Mouse (Mus musculus) ES-E14 (cell line): Measurements from ENCODE around the gene Platr17. TPM values are rescaled to one million over a fixed set of nuclear protein-coding genes. Genes with fewer than 3 reads are reported as not detected.

ENCODE experiments used
- DNase-seq: peaks from one replicate; pipeline ENCODE4 v3.0.0-alpha.2; 2013; ENCODE audit warnings: low read depth, low spot score
- H3K27ac ChIP-seq: 2 replicates; pipeline ENCODE4 v1.5.1; 2012; ENCODE audit warnings: low read depth, mild to moderate bottlenecking, low read length, moderate library complexity, mixed read lengths; ENCODE audit not compliant: poor library complexity, insufficient read depth, severe bottlenecking
- H3K36me3 ChIP-seq: 2 replicates; pipeline ENCODE4 v1.6.1; 2012; ENCODE audit warnings: mild to moderate bottlenecking, low read length, moderate library complexity, mixed read lengths; ENCODE audit not compliant: control insufficient read depth, poor library complexity, insufficient read depth, severe bottlenecking
- H3K4me1 ChIP-seq, 2 experiments: fragments of 150-350 bp in 1 of 2; sonication (generic) in 1 of 2; 2 replicates each; pipeline ENCODE4 v1.6.1; 2012; ENCODE audit warnings: low read length in 2 of 2, mild to moderate bottlenecking in 1 of 2, mixed read lengths in 1 of 2; ENCODE audit not compliant: control insufficient read depth in 2 of 2, insufficient read depth in 2 of 2, poor library complexity in 1 of 2
- H3K4me3 ChIP-seq, 2 experiments: fragments of 150-350 bp in 1 of 2; sonication (generic) in 1 of 2; 2 replicates each; pipeline ENCODE4 v1.5.1; 2012; ENCODE audit warnings: low read length in 2 of 2, low read depth in 1 of 2, mild to moderate bottlenecking in 1 of 2, mixed read lengths in 1 of 2; ENCODE audit not compliant: insufficient read depth in 1 of 2, poor library complexity in 1 of 2, severe bottlenecking in 1 of 2
- H3K9ac ChIP-seq: 2 replicates; pipeline ENCODE4 v1.6.1; 2012; ENCODE audit warnings: low read depth, mild to moderate bottlenecking, low read length, mixed read lengths; ENCODE audit not compliant: poor library complexity, insufficient read depth, severe bottlenecking
- H3K9me3 ChIP-seq: fragments of 150-350 bp; sonication (generic); 2 replicates; pipeline ENCODE4 v1.6.1; 2012; ENCODE audit warnings: low read depth, mild to moderate bottlenecking, low read length; ENCODE audit not compliant: control insufficient read depth, insufficient read depth
- CHD2 ChIP-seq: IDR thresholded peaks from 2 replicates; pipeline ENCODE4 v1.6.1; 2014; ENCODE audit warnings: mild to moderate bottlenecking, low read depth, low read length, inconsistent platforms
- HCFC1 ChIP-seq: IDR thresholded peaks from 2 replicates; pipeline ENCODE4 v1.6.1; 2012; ENCODE audit warnings: low read length, inconsistent platforms, borderline replicate concordance; ENCODE audit not compliant: insufficient read depth
- MAFK ChIP-seq: IDR thresholded peaks from 2 replicates; pipeline ENCODE4 v1.6.1; 2014; ENCODE audit warnings: mild to moderate bottlenecking, low read depth, low read length, inconsistent platforms; ENCODE audit not compliant: insufficient read depth
- ZC3H11A ChIP-seq: IDR thresholded peaks from 2 replicates; pipeline ENCODE4 v1.6.1; 2012; ENCODE audit warnings: low read depth, mild to moderate bottlenecking, inconsistent platforms, low read length, borderline replicate concordance
- ZNF384 ChIP-seq: IDR thresholded peaks from 2 replicates; pipeline ENCODE4 v1.6.1; 2012; ENCODE audit warnings: low read depth, low read length, inconsistent platforms
- in situ Hi-C, 2 experiments: fragments of 600-800 bp; cut with MboI; formaldehyde crosslinking; loops; one replicate each; pipeline ENCODE4 v1.15.1; 2025; ENCODE audit warnings: low sequenced_read_pairs in 2 of 2, inconsistent platforms in 1 of 2; ENCODE audit not compliant: unreplicated experiment in 2 of 2
- total RNA-seq: library from RNA; depleted of rRNA; stranded (reverse); fragments of 300-350 nt; gene quantifications from 2 replicates; pipeline ENCODE4 v1.2.3, GENCODE M21; 2012

Gene Platr17
- total RNA-seq, 1 experiment: 46.0 TPM

- no peak for DNase-seq
- Histone ChIP-seq H3K4me1 (peaks cover 5 to 16% of the 10 kb centered on the region in 2 experiments; a peak in 1 of 4 replicates), H3K36me3 (peaks cover 47% of the 10 kb centered on the region), H3K9me3 (no peaks in the 10 kb centered on the region), H3K27ac (no peak overlapping the region), H3K4me3 (no peak overlapping the region), H3K9ac (no peak overlapping the region)
- TF ChIP-seq HCFC1 (no peak), ZC3H11A (no peak), MAFK (no peak), ZNF384 (no peak), CHD2 (no peak)
- in situ Hi-C loops: no loop called here
Observed at GRCm38 (mm10) chr17:33913264-33913663, 8.3 kb downstream of the Platr17 start.

DNA sequence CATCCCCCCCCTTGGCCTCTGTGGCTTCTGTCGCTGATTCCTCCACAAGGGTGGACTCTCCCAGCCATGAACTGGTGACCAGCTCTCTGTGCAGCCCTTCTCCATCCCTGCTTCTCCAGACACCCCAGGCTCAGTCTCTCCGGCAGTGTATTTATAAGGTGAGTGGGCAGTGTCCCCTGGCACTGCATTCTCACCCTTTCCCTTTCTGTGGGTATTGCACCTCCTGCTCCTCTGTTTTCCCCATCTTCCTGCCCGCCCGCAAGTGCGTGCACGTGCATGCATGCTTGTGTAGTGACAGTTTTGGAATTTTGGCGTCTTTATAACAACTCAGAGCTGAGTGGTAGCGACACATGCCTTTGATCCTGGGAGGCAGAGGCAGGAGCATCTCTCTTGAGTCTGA is 9.0 kb downstream of the Platr17 start:
- Histone ChIP-seq H3K4me3 (no peak overlapping the region), H3K27ac (no peak overlapping the region), H3K9me3 (no peaks in the 10 kb centered on the region), H3K36me3 (peaks cover 47% of the 10 kb centered on the region), H3K4me1 (peaks cover 5 to 22% of the 10 kb centered on the region in 2 experiments; a peak in 2 of 4 replicates), H3K9ac (no peak overlapping the region)
- DNase-seq: no peak
- no peak for TF ChIP-seq HCFC1
- TF ChIP-seq ZC3H11A: no peak
- no peak for TF ChIP-seq MAFK
- TF ChIP-seq ZNF384: no peak
- no peak for TF ChIP-seq CHD2
- in situ Hi-C loops: no loop called here

GRCm38 (mm10) chr17:33914969-33915391 is 10.0 kb downstream of the Platr17 start:
- DNase-seq: no peak
- Histone ChIP-seq H3K27ac (peak overlapping the region; percentile 77), H3K9me3 (no peaks in the 10 kb centered on the region), H3K4me1 (peaks cover 5 to 23% of the 10 kb centered on the region in 2 experiments; a peak in 2 of 4 replicates), H3K9ac (peak overlapping the region; percentile 75), H3K4me3 (peak overlapping the region; percentile 63 to 93), H3K36me3 (peaks cover 47% of the 10 kb centered on the region)
- in situ Hi-C loops: no loop called here
- TF ChIP-seq ZNF384: no peak
- TF ChIP-seq HCFC1: no peak
- TF ChIP-seq MAFK: no peak
- TF ChIP-seq CHD2: no peak
- TF ChIP-seq ZC3H11A: no peak

GRCm38 (mm10) chr17:33915671-33916250 is 10.8 kb downstream of the Platr17 start, which contains the start of the genes Tapbp and Zbtb22:
Gene Tapbp, plus strand, starts transcription at chr17:33915899.
Gene Zbtb22, plus strand, starts transcription at chr17:33915904.
- in situ Hi-C loops: no loop called here
- TF ChIP-seq CHD2: peak; percentile 75; the same call in 1 of the 2 replicates
- TF ChIP-seq ZC3H11A: no peak
- no peak for TF ChIP-seq ZNF384
- TF ChIP-seq HCFC1: peak; percentile 40; the same call in 1 of the 2 replicates
- no peak for TF ChIP-seq MAFK
- no peaks in the 10 kb centered on the region for H3K9me3 ChIP-seq
- H3K4me1 ChIP-seq: peaks cover 3 to 23% of the 10 kb centered on the region in 2 experiments; a peak in 2 of 4 replicates
- H3K4me3 ChIP-seq: peak within 1 kb of the TSS; percentile 63 to 93
- peak within 1 kb of the TSS; percentile 75 for H3K9ac ChIP-seq
- H3K36me3 ChIP-seq: peaks cover 44% of the 10 kb centered on the region
- peak within 1 kb of the TSS; percentile 83 for H3K27ac ChIP-seq
- peak; percentile 99 for DNase-seq
